Mouse (Mus musculus) lung, embryonic 16.5 days (tissue): Measurements from ENCODE around the gene Saa3. TPM values are rescaled to one million over a fixed set of nuclear protein-coding genes. Genes with fewer than 3 reads are reported as not detected.
A peak's percentile ranks its signal among the peaks of the same experiment; 100 is the strongest.
"Not testable (repeated sequence)": the region's sequence is repeated elsewhere in the genome, so short reads cannot be mapped to it uniquely, and the experiment has no call there.

ENCODE experiments used
- ATAC-seq: fragments of 200-750 bp; cut with Nextera tagmentation; 2 replicates; pipeline ENCODE4 v1.8.0; 2017; ENCODE audit warnings: low read depth, mild to moderate bottlenecking, moderate library complexity
- H3K27ac ChIP-seq: fragments of 300-500 bp; sonication (generic); 2 replicates; pipeline ENCODE4 v1.5.1; 2014; ENCODE audit warnings: mild to moderate bottlenecking, control low read depth, low read length
- H3K27me3 ChIP-seq: fragments of 300-500 bp; sonication (generic); 2 replicates; pipeline ENCODE4 v1.6.1; 2014; ENCODE audit warnings: low read depth, low read length, mixed read lengths; ENCODE audit not compliant: control insufficient read depth, insufficient read depth
- H3K36me3 ChIP-seq: fragments of 300-500 bp; sonication (generic); 2 replicates; pipeline ENCODE4 v1.6.1; 2014; ENCODE audit warnings: low read length; ENCODE audit not compliant: control insufficient read depth, insufficient read depth
- H3K4me1 ChIP-seq: fragments of 300-500 bp; sonication (generic); replicated peaks from 2 replicates; pipeline ENCODE4 v1.6.1; 2014; ENCODE audit warnings: low read length, mixed read lengths; ENCODE audit not compliant: control insufficient read depth, insufficient read depth
- H3K4me2 ChIP-seq: fragments of 300-500 bp; sonication (generic); 2 replicates; pipeline ENCODE4 v1.6.1; 2014; ENCODE audit warnings: low read depth, low read length, control low read depth
- H3K4me3 ChIP-seq: fragments of 300-500 bp; sonication (generic); 2 replicates; pipeline ENCODE4 v1.5.1; 2014; ENCODE audit warnings: mild to moderate bottlenecking, low read length, control low read depth
- H3K9ac ChIP-seq: fragments of 300-500 bp; sonication (generic); 2 replicates; pipeline ENCODE4 v1.6.1; 2014; ENCODE audit warnings: low read length, control low read depth
- H3K9me3 ChIP-seq: fragments of 300-500 bp; sonication (generic); 2 replicates; pipeline ENCODE4 v1.6.1; 2016; ENCODE audit warnings: low read length; ENCODE audit not compliant: control insufficient read depth
- WGBS: fragments of 180-500 bp; shearing (Covaris S2); extraction: QIAGEN DNeasy Blood & Tissue Kit; methylation state at CpG from one replicate; pipeline ENCODE4 v1.1.7; 2014; 5-methylcytosine and 5-hydroxymethylcytosine counted together
- polyA plus RNA-seq: library from polyadenylated mRNA; unstranded; fragments of >200 nt; fragmentation: Nextera tagmentation; extraction: Ambion mirVana; gene quantifications from 2 replicates; pipeline ENCODE4 v1.2.1, GENCODE M21; 2015

Gene Saa3
- 0.35 and 0.43 TPM in 2 replicates for polyA plus RNA-seq

DNA sequence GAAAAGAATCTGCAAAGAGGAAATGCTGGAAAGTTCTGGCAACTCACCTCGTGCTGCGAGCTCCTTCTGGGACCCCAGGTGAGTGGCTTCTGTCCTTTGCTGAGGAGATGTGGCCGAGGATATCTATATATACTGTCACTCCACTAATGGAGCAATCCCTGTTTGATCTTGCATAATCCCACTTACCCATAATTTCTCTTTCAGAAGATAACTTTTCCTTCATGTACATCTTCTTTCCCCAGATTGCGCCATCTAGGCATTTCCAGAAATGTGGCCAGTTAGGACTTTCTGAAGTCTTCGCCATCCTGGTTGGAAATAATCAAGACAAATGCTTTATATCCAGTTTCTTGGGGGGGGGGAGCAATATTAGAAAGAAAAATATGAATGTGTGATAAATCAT, at the start of gene Saa3:
TSS of gene Saa3 (minus strand) at position 101 of the 400 bp plus-strand sequence.
- Histone ChIP-seq H3K4me3 (no peak within 1 kb of the TSS), H3K36me3 (no peaks in the 10 kb centered on the region), H3K9ac (no peak within 1 kb of the TSS), H3K9me3 (no peaks in the 10 kb centered on the region), H3K4me2 (no peak within 1 kb of the TSS), H3K27ac (no peak within 1 kb of the TSS), H3K4me1 (peaks cover 26% of the 10 kb centered on the region), H3K27me3 (peaks cover 5% of the 10 kb centered on the region; the same call in 1 of the 2 replicates)
- no peak for ATAC-seq
- 72% methylated on average over 5 of the region's 5 CpGs for WGBS

DNA sequence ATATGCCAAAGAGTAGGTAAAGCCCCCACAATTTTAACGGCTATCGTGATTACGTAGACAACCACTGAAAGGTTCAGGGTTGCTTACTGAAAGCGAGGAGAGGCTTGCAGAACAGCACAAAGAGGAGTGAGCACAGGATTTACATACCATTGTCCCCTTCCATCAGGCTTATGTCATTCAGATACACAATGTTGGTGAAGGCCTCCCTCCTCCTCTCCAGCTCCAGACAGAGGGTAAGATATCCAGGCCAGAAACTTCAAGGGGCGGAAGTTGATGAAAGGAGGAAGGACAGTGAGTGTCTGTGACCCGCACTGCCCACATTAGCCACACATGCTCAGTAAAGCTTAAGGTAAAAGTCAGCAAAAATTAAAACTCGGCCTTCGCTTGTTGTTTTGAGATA, 49.2 kb upstream of the Saa3 start:
- Histone ChIP-seq H3K27ac (no peak overlapping the region), H3K9me3 (no peaks in the 10 kb centered on the region), H3K36me3 (peaks cover 31% of the 10 kb centered on the region), H3K4me1 (no peaks in the 10 kb centered on the region; the same call in 1 of the 2 replicates), H3K4me2 (no peak overlapping the region), H3K9ac (no peak overlapping the region), H3K27me3 (no peaks in the 10 kb centered on the region), H3K4me3 (no peak overlapping the region)
- ATAC-seq = no peak
- 91% methylated on average over 8 of the region's 8 CpGs for WGBS

DNA sequence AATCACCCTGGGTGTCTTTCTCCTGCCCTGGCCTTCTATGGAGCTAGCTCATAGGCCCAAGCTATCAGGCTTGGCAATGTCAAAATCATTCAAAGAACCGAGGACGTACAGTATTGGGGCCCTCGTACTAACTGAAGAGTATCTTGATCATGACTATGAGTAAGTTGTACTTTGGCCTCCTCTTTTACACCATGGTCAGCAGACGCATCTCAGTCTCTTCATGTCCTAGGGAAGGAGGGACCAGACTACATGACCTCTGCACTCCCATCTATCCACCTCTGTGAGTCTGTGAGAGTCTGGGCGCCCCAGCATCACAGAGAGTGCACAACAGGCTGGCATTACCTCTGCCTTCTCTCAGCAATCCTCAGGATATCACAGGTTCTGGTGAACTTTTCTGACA, 47.1 kb upstream of the Saa3 start:
- H3K27me3 ChIP-seq = no peaks in the 10 kb centered on the region
- no peak overlapping the region for H3K27ac ChIP-seq
- peaks cover 21% of the 10 kb centered on the region for H3K36me3 ChIP-seq
- H3K4me3 ChIP-seq = no peak overlapping the region
- no peaks in the 10 kb centered on the region for H3K9me3 ChIP-seq
- 94% methylated on average over 5 of the region's 5 CpGs for WGBS
- no peaks in the 10 kb centered on the region for H3K4me1 ChIP-seq
- no peak for ATAC-seq
- H3K4me2 ChIP-seq = no peak overlapping the region
- H3K9ac ChIP-seq = no peak overlapping the region

DNA sequence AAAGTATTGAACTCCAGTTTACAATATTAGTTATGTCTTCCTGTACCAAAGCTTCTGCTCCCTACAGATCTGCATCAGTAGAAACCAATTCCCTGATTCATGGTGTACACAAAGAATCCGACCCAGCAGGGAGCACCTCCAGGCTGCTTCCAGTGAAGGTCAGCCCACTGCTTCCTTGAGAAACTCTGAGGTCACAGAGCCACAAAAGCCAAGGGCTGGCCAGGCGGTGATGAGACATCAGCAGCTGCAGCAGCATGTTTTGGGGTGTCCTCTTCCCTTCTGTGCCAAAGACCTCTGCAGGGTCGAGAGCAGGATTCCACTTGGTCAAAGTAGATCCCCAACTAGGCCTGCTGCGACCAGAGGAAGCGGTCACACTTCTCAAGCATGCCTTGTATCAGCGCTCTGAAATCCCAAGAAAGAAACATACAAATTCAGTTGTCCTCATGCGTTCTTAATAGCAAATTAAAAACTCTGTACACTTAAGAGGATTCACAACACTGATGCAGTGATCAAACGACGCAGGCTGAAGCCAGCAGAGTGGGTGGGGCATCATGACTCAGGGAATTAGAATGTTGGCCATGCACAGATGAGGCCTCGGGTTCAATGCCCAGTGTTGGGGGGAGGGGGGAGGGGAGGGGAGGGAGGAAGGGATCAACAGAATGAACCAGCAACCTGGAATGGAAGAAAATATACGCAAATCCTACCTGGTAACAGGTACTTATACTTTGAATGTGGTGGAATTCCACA, 45.7 kb upstream of the Saa3 start:
- Histone ChIP-seq H3K27ac (no peak overlapping the region), H3K4me3 (no peak overlapping the region), H3K4me1 (no peaks in the 10 kb centered on the region), H3K4me2 (no peak overlapping the region), H3K27me3 (no peaks in the 10 kb centered on the region), H3K9me3 (no peaks in the 10 kb centered on the region), H3K9ac (no peak overlapping the region), H3K36me3 (peaks cover 21% of the 10 kb centered on the region)
- WGBS = 80% methylated on average over 11 of the region's 11 CpGs
- no peak for ATAC-seq

DNA sequence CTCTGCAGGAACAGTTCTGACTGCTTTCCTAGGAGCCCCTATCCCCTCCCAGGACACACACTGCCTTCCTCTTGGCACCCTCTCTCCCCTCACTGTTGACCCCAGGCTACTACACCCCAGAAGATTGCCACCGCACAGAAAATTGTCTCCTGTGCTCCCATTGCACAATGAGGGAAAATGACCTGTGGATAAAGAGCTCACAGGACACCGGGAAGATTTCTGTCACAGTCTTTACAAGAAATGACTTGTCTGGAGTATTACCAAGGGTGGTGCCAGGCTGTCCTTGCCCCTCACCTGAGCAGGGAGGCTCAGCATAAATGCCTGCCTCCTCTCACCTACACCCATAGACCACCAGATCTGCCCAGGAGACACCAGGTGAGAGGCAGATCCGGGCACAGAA, 36.0 kb upstream of the Saa3 start, which contains the start of gene Saa2:
TSS of gene Saa2 (plus strand) at position 301 of the 400 bp plus-strand sequence.
- no peak within 1 kb of the TSS for H3K4me3 ChIP-seq
- H3K4me2 ChIP-seq = no peak within 1 kb of the TSS
- H3K9me3 ChIP-seq = no peaks in the 10 kb centered on the region
- no peaks in the 10 kb centered on the region for H3K36me3 ChIP-seq
- H3K27ac ChIP-seq = no peak within 1 kb of the TSS
- no peaks in the 10 kb centered on the region for H3K27me3 ChIP-seq
- ATAC-seq = no peak
- WGBS = 51% methylated on average over 3 of the region's 3 CpGs
- no peak within 1 kb of the TSS for H3K9ac ChIP-seq
- H3K4me1 ChIP-seq = no peaks in the 10 kb centered on the region

- Histone ChIP-seq H3K27ac (no peak overlapping the region), H3K4me2 (no peak overlapping the region), H3K9me3 (no peaks in the 10 kb centered on the region), H3K27me3 (no peaks in the 10 kb centered on the region), H3K9ac (no peak overlapping the region), H3K4me3 (no peak overlapping the region), H3K4me1 (no peaks in the 10 kb centered on the region; the same call in 1 of the 2 replicates), H3K36me3 (no peaks in the 10 kb centered on the region)
- 60% methylated on average over 3 of the region's 3 CpGs for WGBS
- no peak for ATAC-seq
Measured at GRCm38 (mm10) chr7:46748459-46748858, 33.0 kb upstream of the Saa3 start.

DNA sequence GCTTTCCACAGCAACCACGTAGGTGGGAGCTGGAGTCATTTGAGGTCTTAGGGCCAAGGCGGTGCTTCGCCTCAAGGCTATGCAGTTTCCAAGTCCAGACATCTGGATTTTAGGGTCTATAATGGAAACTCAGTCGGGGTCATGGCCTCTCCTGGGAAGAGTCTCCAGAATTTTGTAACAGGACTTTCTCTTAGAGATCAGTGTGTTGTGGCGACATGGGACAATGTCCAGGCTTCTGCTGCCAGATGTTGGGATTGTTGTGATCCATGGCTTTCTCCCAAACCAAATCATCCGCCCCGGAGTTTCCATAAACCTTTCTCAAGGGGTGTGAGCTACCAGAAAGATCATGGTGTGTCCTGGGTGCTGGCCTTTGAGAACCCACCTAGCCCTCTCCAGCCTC, 30.9 kb upstream of the Saa3 start:
- no peak overlapping the region for H3K27ac ChIP-seq
- no peak overlapping the region for H3K4me3 ChIP-seq
- H3K9me3 ChIP-seq = no peaks in the 10 kb centered on the region
- H3K4me1 ChIP-seq = no peaks in the 10 kb centered on the region; the same call in 1 of the 2 replicates
- WGBS = 67% methylated on average over 7 of the region's 7 CpGs
- H3K9ac ChIP-seq = no peak overlapping the region
- no peaks in the 10 kb centered on the region for H3K36me3 ChIP-seq
- H3K4me2 ChIP-seq = no peak overlapping the region
- ATAC-seq = peak; percentile 51
- no peaks in the 10 kb centered on the region for H3K27me3 ChIP-seq

DNA sequence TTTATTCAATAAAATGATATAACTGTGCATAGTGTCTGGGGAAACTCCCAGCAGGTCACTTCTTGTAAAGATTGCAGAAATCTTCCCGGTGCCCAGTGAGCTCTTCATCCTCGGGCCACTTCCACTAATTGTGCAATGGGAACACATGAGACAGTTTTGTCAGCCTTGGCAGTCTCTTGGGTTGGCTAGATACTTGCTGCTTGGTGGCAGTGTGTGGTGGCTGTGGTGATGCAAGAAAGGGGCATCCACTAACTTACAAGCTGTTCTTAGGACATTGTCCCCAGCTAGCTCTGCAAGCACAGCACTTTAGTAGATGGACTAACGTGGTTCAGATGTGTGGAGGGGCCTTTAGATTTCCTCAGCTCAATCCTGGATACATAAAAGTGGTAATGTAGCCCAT, 30.3 kb upstream of the Saa3 start:
- ATAC-seq = no peak
- Histone ChIP-seq H3K27ac (no peak overlapping the region), H3K9me3 (no peaks in the 10 kb centered on the region), H3K4me1 (no peaks in the 10 kb centered on the region; the same call in 1 of the 2 replicates), H3K4me3 (no peak overlapping the region), H3K36me3 (no peaks in the 10 kb centered on the region), H3K27me3 (no peaks in the 10 kb centered on the region), H3K4me2 (no peak overlapping the region), H3K9ac (no peak overlapping the region)
- WGBS = 79% methylated on average over 3 of the region's 3 CpGs

- H3K4me1 ChIP-seq, H3K4me2 ChIP-seq, H3K9ac ChIP-seq, H3K27me3 ChIP-seq, H3K27ac ChIP-seq, ATAC-seq, H3K36me3 ChIP-seq, H3K9me3 ChIP-seq, H3K4me3 ChIP-seq: not testable (repeated sequence)
- WGBS = 57% methylated on average over 3 of the region's 3 CpGs
Measured at GRCm38 (mm10) chr7:46742880-46743279, 27.4 kb upstream of the Saa3 start, which contains the start of gene Saa1. Gene Saa1 (minus strand): TSS chr7:46742980.
